Comparison of ENCODE assay signal across 18 mouse cellular contexts in the genomic region with DNA sequence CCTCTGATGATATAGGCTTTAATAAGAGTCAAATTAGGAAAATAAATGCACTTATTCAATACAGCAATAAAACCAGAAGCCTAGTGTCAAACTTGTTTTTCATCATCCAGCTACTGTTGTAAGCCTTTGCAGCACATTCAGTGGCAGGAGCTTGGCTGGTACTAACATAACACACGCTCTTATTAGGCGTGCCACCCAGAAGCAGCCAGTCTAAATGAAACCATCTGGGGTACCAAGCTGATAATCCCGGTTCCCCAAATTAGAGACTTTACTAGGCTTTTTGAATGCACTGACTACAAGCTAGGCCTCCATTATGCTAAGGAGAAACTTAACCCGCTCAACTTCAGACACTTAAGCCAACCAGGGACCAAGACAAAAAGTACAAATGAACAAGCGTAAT.
A peak's percentile ranks its signal among the peaks of the same experiment; 100 is the strongest.
DNase-seq lines count a peak whose midpoint lies in the region; ATAC-seq lines count a peak whose summit lies in the region.
"Had no signal": no experiment of that assay in that cellular context is flagged by ENCODE, and none has a peak within 500 bp of the region (broad histone marks: within the 10 kb centered on the region; RNA-seq: fewer than 3 reads in every experiment).

No protein-coding gene starts in this region.

- 67% methylated on average over 5 of the region's 5 CpGs for WGBS in forebrain, embryonic 10.5 days
- WGBS in forebrain, embryonic 15.5 days: 39% methylated on average over 5 of the region's 5 CpGs
- 78% methylated on average over 5 of the region's 5 CpGs for WGBS in midbrain, embryonic 11.5 days
- 77% methylated on average over 5 of the region's 5 CpGs for WGBS in midbrain, embryonic 13.5 days
- 53% methylated on average over 5 of the region's 5 CpGs for WGBS in limb, embryonic 10.5 days
- 82% methylated on average over 5 of the region's 5 CpGs for WGBS in intestine, embryonic 15.5 days

- 0 out of 2 replicates have a peak overlapping the region, but pooled peaks have one; percentile 30 for H3K27ac ChIP-seq in forebrain, embryonic 10.5 days
- no peak overlapping the region for H3K27ac ChIP-seq in forebrain, embryonic 15.5 days (replicated peaks)
- H3K27ac ChIP-seq in midbrain, embryonic 11.5 days (ENCODE audit: low read depth, low read length): no peak overlapping the region
- H3K27ac ChIP-seq in midbrain, embryonic 13.5 days: no peak overlapping the region
- peak overlapping the region; percentile 70 for H3K27ac ChIP-seq in limb, embryonic 10.5 days
- no peak overlapping the region for H3K27ac ChIP-seq in intestine, embryonic 15.5 days
- H3K27ac ChIP-seq: gastrocnemius, adult 2 months; hindbrain, embryonic 15.5 days had no signal

- no peak overlapping the region for H3K4me2 ChIP-seq in forebrain, embryonic 15.5 days (replicated peaks)
- H3K4me2 ChIP-seq in midbrain, embryonic 11.5 days: no peak overlapping the region
- H3K4me2 ChIP-seq in midbrain, embryonic 13.5 days (replicated peaks): no peak overlapping the region
- H3K4me2 ChIP-seq in intestine, embryonic 15.5 days (replicated peaks): no peak overlapping the region
- H3K4me2 ChIP-seq: heart, embryonic 11.5 days; hindbrain, embryonic 15.5 days had no signal

- no peaks in the 10 kb centered on the region for H3K9me3 ChIP-seq in forebrain, embryonic 10.5 days
- no peaks in the 10 kb centered on the region for H3K9me3 ChIP-seq in forebrain, embryonic 15.5 days
- no peaks in the 10 kb centered on the region for H3K9me3 ChIP-seq in midbrain, embryonic 11.5 days (ENCODE audit: control insufficient read depth, low read length)
- no peaks in the 10 kb centered on the region for H3K9me3 ChIP-seq in midbrain, embryonic 13.5 days
- no peaks in the 10 kb centered on the region for H3K9me3 ChIP-seq in limb, embryonic 10.5 days (replicated peaks)
- H3K9me3 ChIP-seq in intestine, embryonic 15.5 days: no peaks in the 10 kb centered on the region
- H3K9me3 ChIP-seq: hindbrain, embryonic 15.5 days had no signal

- H3K4me3 ChIP-seq in forebrain, embryonic 10.5 days: no peak overlapping the region
- no peak overlapping the region for H3K4me3 ChIP-seq in forebrain, embryonic 15.5 days
- no peak overlapping the region for H3K4me3 ChIP-seq in midbrain, embryonic 11.5 days (ENCODE audit: low read depth, low read length)
- no peak overlapping the region for H3K4me3 ChIP-seq in midbrain, embryonic 13.5 days (replicated peaks)
- H3K4me3 ChIP-seq in limb, embryonic 10.5 days: no peak overlapping the region
- no peak overlapping the region for H3K4me3 ChIP-seq in intestine, embryonic 15.5 days (replicated peaks)
- H3K4me3 ChIP-seq: gastrocnemius, adult 2 months; hindbrain, embryonic 15.5 days; myocyte had no signal

- peaks cover 51% of the 10 kb centered on the region for H3K4me1 ChIP-seq in forebrain, embryonic 10.5 days
- peaks cover 18% of the 10 kb centered on the region for H3K4me1 ChIP-seq in forebrain, embryonic 15.5 days
- H3K4me1 ChIP-seq in midbrain, embryonic 11.5 days (ENCODE audit: control insufficient read depth, insufficient read depth, low read length): peaks cover 9% of the 10 kb centered on the region
- H3K4me1 ChIP-seq in midbrain, embryonic 13.5 days (replicated peaks): peaks cover 19% of the 10 kb centered on the region
- H3K4me1 ChIP-seq in limb, embryonic 10.5 days: peaks cover 46% of the 10 kb centered on the region
- H3K4me1 ChIP-seq in intestine, embryonic 15.5 days (replicated peaks): peaks cover 4% of the 10 kb centered on the region; the same call in 1 of the 2 replicates

- no peak for ATAC-seq in forebrain, embryonic 15.5 days (replicated peaks)
- no peak for ATAC-seq in midbrain, embryonic 11.5 days (ENCODE audit: low FRiP score)
- ATAC-seq in midbrain, embryonic 13.5 days: no peak
- ATAC-seq in intestine, embryonic 15.5 days: no peak
- ATAC-seq: intestine, embryonic 16.5 days; midbrain, embryonic 16.5 days had no signal

- no peaks in the 10 kb centered on the region for H3K27me3 ChIP-seq in forebrain, embryonic 10.5 days (ENCODE audit: poor library complexity, severe bottlenecking)
- no peaks in the 10 kb centered on the region for H3K27me3 ChIP-seq in forebrain, embryonic 15.5 days
- H3K27me3 ChIP-seq in midbrain, embryonic 11.5 days (ENCODE audit: control insufficient read depth, insufficient read depth, low read length): no peaks in the 10 kb centered on the region
- no peaks in the 10 kb centered on the region for H3K27me3 ChIP-seq in midbrain, embryonic 13.5 days
- H3K27me3 ChIP-seq in limb, embryonic 10.5 days (ENCODE audit: low read depth, poor library complexity, severe bottlenecking): peaks cover 26% of the 10 kb centered on the region; the same call in 1 of the 2 replicates
- no peaks in the 10 kb centered on the region for H3K27me3 ChIP-seq in intestine, embryonic 15.5 days (replicated peaks)
- H3K27me3 ChIP-seq: hindbrain, embryonic 15.5 days had no signal

- no peaks in the 10 kb centered on the region for H3K36me3 ChIP-seq in forebrain, embryonic 10.5 days (replicated peaks)
- no peaks in the 10 kb centered on the region for H3K36me3 ChIP-seq in forebrain, embryonic 15.5 days
- H3K36me3 ChIP-seq in midbrain, embryonic 11.5 days (ENCODE audit: control insufficient read depth, insufficient read depth, low read length): no peaks in the 10 kb centered on the region
- H3K36me3 ChIP-seq in midbrain, embryonic 13.5 days: no peaks in the 10 kb centered on the region
- H3K36me3 ChIP-seq in limb, embryonic 10.5 days: no peaks in the 10 kb centered on the region
- no peaks in the 10 kb centered on the region for H3K36me3 ChIP-seq in intestine, embryonic 15.5 days
- H3K36me3 ChIP-seq: hindbrain, embryonic 15.5 days had no signal

- H3K9ac ChIP-seq in forebrain, embryonic 15.5 days (replicated peaks): no peak overlapping the region
- H3K9ac ChIP-seq in midbrain, embryonic 11.5 days (ENCODE audit: low read length): no peak overlapping the region
- H3K9ac ChIP-seq in midbrain, embryonic 13.5 days (replicated peaks): no peak overlapping the region
- no peak overlapping the region for H3K9ac ChIP-seq in intestine, embryonic 15.5 days
- H3K9ac ChIP-seq: hindbrain, embryonic 15.5 days had no signal

- DNase-seq in forebrain, embryonic 10.5 days (ENCODE audit: extremely low spot score, low spot score): no peak
- DNase-seq in midbrain, embryonic 11.5 days (ENCODE audit: low spot score, missing footprints): peak; percentile 77
- peak; percentile 49 for DNase-seq in limb, embryonic 10.5 days (ENCODE audit: low spot score)
- no peak for DNase-seq in cerebellum, postnatal 10 days
- DNase-seq in left cerebral cortex, adult 8-10 months (ENCODE audit: low spot score in 2 of 2): no peak
- DNase-seq: adrenal gland, postnatal 10 days; cerebellum, adult 8-10 months; gastrocnemius, adult 2 months; kidney, postnatal 36 days; lung, postnatal 4 days had no signal

Comparison
In these comparisons a context has a peak if more than half of its experiments do, and no peak if none do; other contexts are left out.
1. H3K27ac ChIP-seq: peak in forebrain, embryonic 10.5 days (single experiment) and limb, embryonic 10.5 days (single experiment); none in forebrain, embryonic 15.5 days (single experiment), midbrain, embryonic 11.5 days (single experiment), midbrain, embryonic 13.5 days (single experiment) and intestine, embryonic 15.5 days (single experiment).
2. DNase-seq: peak in midbrain, embryonic 11.5 days (single experiment) and limb, embryonic 10.5 days (single experiment); none in forebrain, embryonic 10.5 days (single experiment), cerebellum, postnatal 10 days (0 of 2) and left cerebral cortex, adult 8-10 months (0 of 2).